Mouse (Mus musculus) C2C12 (cell line): Measurements from ENCODE around the gene Pde6b.

ENCODE experiments used
- CTCF ChIP-seq: IDR thresholded peaks from one replicate; pipeline ENCODE4 v1.5.1; 2011; ENCODE audit not compliant: control insufficient read depth, insufficient read depth, insufficient read length
- MYOD1 ChIP-seq: IDR thresholded peaks from one replicate; pipeline ENCODE4 v1.6.1; 2011; ENCODE audit warnings: low read depth; ENCODE audit not compliant: control insufficient read depth, insufficient read length

GRCm38 (mm10) chr5:108406977-108407376, 18.8 kb downstream of the Pde6b start:
- TF ChIP-seq CTCF (no peak), MYOD1 (no peak)
